Mouse (Mus musculus): Measurements from ENCODE around the gene Kif5c. TPM values are rescaled to one million over a fixed set of nuclear protein-coding genes. Genes with fewer than 3 reads are reported as not detected.

Gene Kif5c
- polyA plus RNA-seq, 1 experiment = 0.65 TPM

DNA sequence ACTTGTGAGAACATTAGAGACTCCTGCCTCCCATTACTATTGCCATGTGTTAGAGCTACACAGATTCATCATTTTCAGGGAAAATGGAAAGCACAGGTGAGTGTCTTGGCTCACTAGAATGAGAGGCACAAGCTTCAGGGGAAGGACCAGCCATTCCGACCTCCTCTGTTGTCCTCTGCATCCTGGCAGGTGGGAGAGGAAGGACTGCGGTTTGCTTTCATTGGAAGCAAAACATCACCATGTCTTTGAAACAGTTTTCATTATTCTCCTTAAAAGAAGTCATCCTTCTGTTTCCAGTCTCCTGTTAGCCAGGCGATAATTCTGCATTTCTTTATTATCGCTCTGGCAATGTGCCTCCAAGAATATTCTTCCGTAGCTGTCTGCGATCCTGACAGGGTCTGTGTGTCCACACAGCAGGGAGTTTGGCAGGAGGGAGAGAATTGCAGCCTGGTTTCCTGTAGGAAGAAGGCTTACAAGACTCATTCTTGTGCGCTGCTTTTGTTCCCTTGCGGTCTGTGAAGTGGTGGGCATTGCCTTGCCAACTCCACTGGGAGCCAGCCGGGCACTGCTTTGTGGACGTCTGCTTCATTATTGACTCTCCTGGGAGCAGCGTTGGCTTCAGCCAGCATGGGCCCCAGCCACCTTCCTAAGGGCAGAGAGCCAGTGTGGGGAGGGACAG is 36.2 kb downstream of the Kif5c start:
- H3K27ac ChIP-seq (ENCODE audit: insufficient read depth, low read depth, low read length) = no peak overlapping the region
- 72% methylated on average over 11 of the region's 11 CpGs for WGBS
- no peak overlapping the region for H3K4me3 ChIP-seq (ENCODE audit: low read depth, low read length)
- no peaks in the 10 kb centered on the region for H3K4me1 ChIP-seq (ENCODE audit: control insufficient read depth, insufficient read depth, insufficient read length, low read length)
- TF ChIP-seq POLR2A (IDR thresholded peaks at IDR 0.05; ENCODE audit: low read depth, low read length) (no peak), CTCF (IDR thresholded peaks at IDR 0.05; ENCODE audit: extremely low read depth, insufficient read length, insufficient replicate concordance, low read depth, low read length) (no peak)
- no peaks in the 10 kb centered on the region for H3K36me3 ChIP-seq (ENCODE audit: control insufficient read depth, insufficient read depth, low read length)
- no peaks in the 10 kb centered on the region for H3K27me3 ChIP-seq (ENCODE audit: control insufficient read depth, insufficient read depth, low read length)

DNA sequence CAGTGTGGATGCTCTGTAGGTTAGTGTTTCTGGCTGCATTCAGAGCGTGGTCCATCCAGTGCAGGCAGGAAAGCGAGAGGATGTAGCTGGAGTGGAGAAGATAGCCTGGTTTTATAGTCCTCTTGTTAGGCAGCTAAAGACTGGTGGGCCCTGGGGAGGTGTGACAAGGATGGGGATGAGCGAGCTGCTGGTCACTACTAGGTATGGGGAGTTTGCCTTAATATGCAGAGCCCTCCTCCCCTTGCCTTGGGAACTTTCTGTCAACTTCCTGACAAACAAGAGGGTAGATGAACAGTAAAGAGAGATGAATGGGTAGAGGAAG is 36.7 kb downstream of the Kif5c start:
- WGBS = 83% methylated on average over 3 of the region's 3 CpGs
- Histone ChIP-seq H3K36me3 (ENCODE audit: control insufficient read depth, insufficient read depth, low read length) (no peaks in the 10 kb centered on the region), H3K4me1 (ENCODE audit: control insufficient read depth, insufficient read depth, insufficient read length, low read length) (no peaks in the 10 kb centered on the region), H3K27me3 (ENCODE audit: control insufficient read depth, insufficient read depth, low read length) (no peaks in the 10 kb centered on the region), H3K4me3 (ENCODE audit: low read depth, low read length) (no peak overlapping the region), H3K27ac (ENCODE audit: insufficient read depth, low read depth, low read length) (no peak overlapping the region)
- TF ChIP-seq CTCF (IDR thresholded peaks at IDR 0.05; ENCODE audit: extremely low read depth, insufficient read length, insufficient replicate concordance, low read depth, low read length) (no peak), POLR2A (IDR thresholded peaks at IDR 0.05; ENCODE audit: low read depth, low read length) (no peak)

DNA sequence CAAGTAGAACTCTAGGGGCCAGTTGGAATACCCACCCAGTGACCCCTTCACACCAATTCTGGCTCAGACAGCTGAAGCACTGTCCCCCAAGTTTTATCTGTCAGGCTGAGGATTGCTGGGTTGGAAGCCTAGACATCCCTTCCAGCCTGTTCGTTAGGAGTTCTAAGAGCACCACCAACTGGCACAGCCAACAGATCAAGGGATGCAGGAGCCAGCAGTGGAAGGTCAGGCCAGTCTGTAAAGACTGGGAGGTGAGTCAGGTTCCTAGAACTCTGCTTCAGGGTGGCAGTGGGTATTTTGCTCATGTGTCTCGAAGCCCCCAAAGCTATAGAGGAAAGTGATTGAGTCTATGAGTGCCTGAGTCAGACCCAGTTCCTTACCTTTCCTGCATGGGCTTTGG is 37.9 kb downstream of the Kif5c start:
- no peak overlapping the region for H3K4me3 ChIP-seq (ENCODE audit: low read depth, low read length)
- H3K36me3 ChIP-seq (ENCODE audit: control insufficient read depth, insufficient read depth, low read length) = no peaks in the 10 kb centered on the region
- WGBS = 80% methylated on average over 2 of the region's 2 CpGs
- H3K4me1 ChIP-seq (ENCODE audit: control insufficient read depth, insufficient read depth, insufficient read length, low read length) = no peaks in the 10 kb centered on the region
- TF ChIP-seq CTCF (IDR thresholded peaks at IDR 0.05; ENCODE audit: extremely low read depth, insufficient read length, insufficient replicate concordance, low read depth, low read length) = no peak
- no peak for TF ChIP-seq POLR2A (IDR thresholded peaks at IDR 0.05; ENCODE audit: low read depth, low read length)
- no peaks in the 10 kb centered on the region for H3K27me3 ChIP-seq (ENCODE audit: control insufficient read depth, insufficient read depth, low read length)
- H3K27ac ChIP-seq (ENCODE audit: insufficient read depth, low read depth, low read length) = no peak overlapping the region

DNA sequence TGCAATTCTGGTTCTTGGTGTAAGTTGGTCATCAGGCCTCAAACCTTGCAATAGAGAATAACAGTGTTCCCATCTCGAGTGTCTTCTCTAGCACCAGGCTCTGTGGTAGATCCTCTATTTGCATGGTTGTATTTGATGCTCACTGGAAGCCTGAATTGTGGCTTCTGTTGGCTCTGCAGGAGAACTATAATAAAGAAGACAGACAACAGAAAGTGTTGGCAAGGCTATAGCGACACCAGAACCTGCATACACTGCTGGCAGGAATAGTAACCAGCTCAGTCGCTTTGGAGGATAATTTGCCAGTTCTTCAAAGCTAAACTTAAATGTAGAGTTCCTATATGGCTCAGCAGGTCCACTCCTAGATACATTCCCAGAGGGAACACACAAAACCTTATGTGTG is 38.6 kb downstream of the Kif5c start:
- Histone ChIP-seq H3K4me3 (ENCODE audit: low read depth, low read length) (no peak overlapping the region), H3K36me3 (ENCODE audit: control insufficient read depth, insufficient read depth, low read length) (no peaks in the 10 kb centered on the region), H3K27me3 (ENCODE audit: control insufficient read depth, insufficient read depth, low read length) (no peaks in the 10 kb centered on the region), H3K27ac (ENCODE audit: insufficient read depth, low read depth, low read length) (no peak overlapping the region), H3K4me1 (ENCODE audit: control insufficient read depth, insufficient read depth, insufficient read length, low read length) (no peaks in the 10 kb centered on the region)
- TF ChIP-seq CTCF (IDR thresholded peaks at IDR 0.05; ENCODE audit: extremely low read depth, insufficient read length, insufficient replicate concordance, low read depth, low read length) (no peak), POLR2A (IDR thresholded peaks at IDR 0.05; ENCODE audit: low read depth, low read length) (no peak)
- WGBS = 89% methylated on average over 3 of the region's 3 CpGs

DNA sequence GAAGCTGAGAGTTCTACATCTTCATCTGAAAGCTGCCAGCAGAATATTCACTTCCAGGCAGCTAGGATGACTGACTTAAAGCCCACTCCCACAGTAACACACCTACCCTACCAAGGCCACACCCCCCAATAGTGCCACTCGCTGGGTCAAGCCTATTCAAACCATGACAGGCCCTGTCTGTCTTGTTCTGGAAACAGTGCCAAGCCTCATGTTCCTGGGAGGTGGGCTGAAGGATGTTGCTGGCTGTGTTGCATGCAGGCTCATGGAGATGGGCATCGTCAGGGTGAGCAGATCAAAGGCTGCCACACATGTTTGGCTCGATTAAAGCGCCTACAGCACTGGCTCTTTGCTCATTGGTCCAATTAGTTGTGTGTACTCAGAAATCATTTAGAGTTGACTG is 39.9 kb downstream of the Kif5c start:
- H3K27ac ChIP-seq (ENCODE audit: insufficient read depth, low read depth, low read length) = no peak overlapping the region
- WGBS = 86% methylated on average over 4 of the region's 4 CpGs
- no peaks in the 10 kb centered on the region for H3K4me1 ChIP-seq (ENCODE audit: control insufficient read depth, insufficient read depth, insufficient read length, low read length)
- TF ChIP-seq CTCF (IDR thresholded peaks at IDR 0.05; ENCODE audit: extremely low read depth, insufficient read length, insufficient replicate concordance, low read depth, low read length) (no peak), POLR2A (IDR thresholded peaks at IDR 0.05; ENCODE audit: low read depth, low read length) (no peak)
- no peaks in the 10 kb centered on the region for H3K36me3 ChIP-seq (ENCODE audit: control insufficient read depth, insufficient read depth, low read length)
- H3K27me3 ChIP-seq (ENCODE audit: control insufficient read depth, insufficient read depth, low read length) = no peaks in the 10 kb centered on the region
- no peak overlapping the region for H3K4me3 ChIP-seq (ENCODE audit: low read depth, low read length)

DNA sequence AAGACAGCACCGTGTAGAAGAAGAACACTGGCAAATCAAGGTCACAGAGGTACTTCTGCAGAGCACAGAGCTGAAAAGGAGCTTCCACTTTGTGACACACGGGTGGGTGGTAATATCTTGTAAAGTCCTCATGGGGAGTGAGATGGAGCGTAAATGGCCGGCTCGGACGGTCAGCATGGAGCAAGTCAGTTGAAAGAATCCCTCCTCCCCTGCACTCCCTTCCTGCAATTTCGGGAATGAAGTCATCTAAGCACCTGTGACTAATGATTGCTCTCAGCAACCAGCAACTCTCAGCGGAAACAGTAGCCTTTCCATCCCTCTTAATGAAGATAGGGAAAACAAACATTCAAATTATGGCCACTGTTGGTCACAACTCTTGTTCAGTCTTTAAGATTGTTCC is 40.9 kb downstream of the Kif5c start:
- WGBS = 58% methylated on average over 8 of the region's 8 CpGs
- TF ChIP-seq POLR2A (IDR thresholded peaks at IDR 0.05; ENCODE audit: low read depth, low read length) (no peak), CTCF (IDR thresholded peaks at IDR 0.05; ENCODE audit: extremely low read depth, insufficient read length, insufficient replicate concordance, low read depth, low read length) (no peak)
- Histone ChIP-seq H3K27ac (ENCODE audit: insufficient read depth, low read depth, low read length) (no peak overlapping the region), H3K27me3 (ENCODE audit: control insufficient read depth, insufficient read depth, low read length) (no peaks in the 10 kb centered on the region), H3K4me3 (ENCODE audit: low read depth, low read length) (no peak overlapping the region), H3K4me1 (ENCODE audit: control insufficient read depth, insufficient read depth, insufficient read length, low read length) (no peaks in the 10 kb centered on the region), H3K36me3 (ENCODE audit: control insufficient read depth, insufficient read depth, low read length) (no peaks in the 10 kb centered on the region)

DNA sequence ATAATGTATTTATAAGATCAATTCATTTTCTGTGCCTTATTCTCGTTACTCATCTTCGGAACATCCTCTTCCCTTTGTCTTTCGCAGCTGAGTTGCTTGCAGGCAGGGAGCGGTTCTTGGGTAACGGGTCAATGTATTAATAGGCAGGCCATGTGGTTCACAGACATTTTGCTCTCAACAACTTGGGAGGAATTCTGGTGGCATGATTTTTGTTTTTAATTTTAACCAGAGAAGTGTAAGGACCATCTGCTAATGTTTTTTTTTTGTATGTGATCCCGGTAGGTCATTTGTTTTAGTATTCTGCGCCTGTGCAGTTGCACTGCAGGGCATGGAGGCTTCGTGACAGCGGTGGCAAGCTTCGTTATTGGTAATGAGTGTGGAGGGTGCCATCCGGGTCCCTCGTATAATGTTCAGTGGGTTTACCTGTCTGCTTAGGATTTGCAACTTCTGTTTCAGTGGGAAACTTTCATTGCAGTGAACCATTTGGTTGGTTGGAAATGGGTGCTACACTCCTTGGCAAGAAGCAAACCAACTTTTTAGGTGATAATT is 41.4 kb downstream of the Kif5c start:
- Histone ChIP-seq H3K4me1 (ENCODE audit: control insufficient read depth, insufficient read depth, insufficient read length, low read length) (no peaks in the 10 kb centered on the region), H3K4me3 (ENCODE audit: low read depth, low read length) (no peak overlapping the region), H3K27me3 (ENCODE audit: control insufficient read depth, insufficient read depth, low read length) (no peaks in the 10 kb centered on the region), H3K36me3 (ENCODE audit: control insufficient read depth, insufficient read depth, low read length) (no peaks in the 10 kb centered on the region), H3K27ac (ENCODE audit: insufficient read depth, low read depth, low read length) (no peak overlapping the region)
- WGBS = 90% methylated on average over 12 of the region's 12 CpGs
- TF ChIP-seq CTCF (IDR thresholded peaks at IDR 0.05; ENCODE audit: extremely low read depth, insufficient read length, insufficient replicate concordance, low read depth, low read length) (no peak), POLR2A (IDR thresholded peaks at IDR 0.05; ENCODE audit: low read depth, low read length) (no peak)
